Mouse (Mus musculus): ENCODE results near the gene Atxn10.

GRCm38 (mm10) chr15:85456891-85457290, 120.8 kb downstream of the Atxn10 start:
- TF ChIP-seq CTCF (IDR thresholded peaks at IDR 0.05; ENCODE audit: borderline replicate concordance, insufficient read depth, low read length) (no peak), POLR2A (IDR thresholded peaks at IDR 0.05; ENCODE audit: low read depth, low read length) (no peak)

Data from embryonic fibroblast, embryonic 13.5 days (primary cell).